Mouse (Mus musculus): Measurements from ENCODE around the gene Rps6ka2. TPM values are rescaled to one million over a fixed set of nuclear protein-coding genes. Genes with fewer than 3 reads are reported as not detected.
"Not testable (repeated sequence)": the region's sequence is repeated elsewhere in the genome, so short reads cannot be mapped to it uniquely, and the experiment has no call there.

The Rps6ka2 gene
- polyA plus RNA-seq, 1 experiment from 2014 or later: 18.7 TPM

- Histone ChIP-seq H3K27ac (ENCODE audit: low read length) (peak overlapping the region; percentile 94), H3K4me2 (replicated peaks; ENCODE audit: low read depth, low read length) (peak overlapping the region; percentile 79), H3K36me3 (ENCODE audit: insufficient read depth, low read length) (no peaks in the 10 kb centered on the region), H3K4me3 (ENCODE audit: low read length) (peak overlapping the region; percentile 40), H3K9ac (replicated peaks; ENCODE audit: low read length) (peak overlapping the region; percentile 66), H3K9me3 (ENCODE audit: low read length) (no peaks in the 10 kb centered on the region), H3K4me1 (ENCODE audit: insufficient read depth, low read length) (peaks cover 31% of the 10 kb centered on the region), H3K27me3 (ENCODE audit: insufficient read depth, low read length) (no peaks in the 10 kb centered on the region)
- ATAC-seq (ENCODE audit: low FRiP score, low TSS enrichment): peak; percentile 57
- 8% methylated on average over 15 of the region's 15 CpGs for WGBS
Observed at GRCm38 (mm10) chr17:7168961-7169626, 821 bp upstream of the Rps6ka2 start.

GRCm38 (mm10) chr17:7170304-7171295 is 685 bp downstream of the Rps6ka2 start:
- 2% methylated on average over 43 of the region's 43 CpGs for WGBS
- H3K4me2 ChIP-seq (replicated peaks; ENCODE audit: low read depth, low read length): peak overlapping the region; percentile 69
- no peaks in the 10 kb centered on the region for H3K27me3 ChIP-seq (ENCODE audit: insufficient read depth, low read length)
- peak overlapping the region; percentile 79 for H3K9ac ChIP-seq (replicated peaks; ENCODE audit: low read length)
- ATAC-seq (ENCODE audit: low FRiP score, low TSS enrichment): peak; percentile 36
- H3K4me3 ChIP-seq (ENCODE audit: low read length): peak overlapping the region; percentile 84
- peak overlapping the region; percentile 70 for H3K27ac ChIP-seq (ENCODE audit: low read length)
- no peaks in the 10 kb centered on the region for H3K36me3 ChIP-seq (ENCODE audit: insufficient read depth, low read length)
- peaks cover 38% of the 10 kb centered on the region for H3K4me1 ChIP-seq (ENCODE audit: insufficient read depth, low read length)
- H3K9me3 ChIP-seq (ENCODE audit: low read length): no peaks in the 10 kb centered on the region

- Histone ChIP-seq H3K4me1 (ENCODE audit: insufficient read depth, low read length) (peaks cover 41% of the 10 kb centered on the region), H3K27ac (ENCODE audit: low read length) (peak overlapping the region; percentile 14; the same call in 1 of the 2 replicates), H3K4me2 (replicated peaks; ENCODE audit: low read depth, low read length) (no peak overlapping the region), H3K9me3 (ENCODE audit: low read length) (no peaks in the 10 kb centered on the region), H3K9ac (replicated peaks; ENCODE audit: low read length) (no peak overlapping the region), H3K4me3 (ENCODE audit: low read length) (no peak overlapping the region), H3K27me3 (ENCODE audit: insufficient read depth, low read length) (no peaks in the 10 kb centered on the region), H3K36me3 (ENCODE audit: insufficient read depth, low read length) (no peaks in the 10 kb centered on the region)
- WGBS: 33% methylated on average over 15 of the region's 15 CpGs
- ATAC-seq (ENCODE audit: low FRiP score, low TSS enrichment): no peak
Observed at GRCm38 (mm10) chr17:7173331-7174028, 3.6 kb downstream of the Rps6ka2 start.

GRCm38 (mm10) chr17:7175293-7175692 is 5.4 kb downstream of the Rps6ka2 start:
- Histone ChIP-seq H3K4me2 (replicated peaks; ENCODE audit: low read depth, low read length) (no peak overlapping the region), H3K4me3 (ENCODE audit: low read length) (no peak overlapping the region), H3K9me3 (ENCODE audit: low read length) (no peaks in the 10 kb centered on the region), H3K27me3 (ENCODE audit: insufficient read depth, low read length) (no peaks in the 10 kb centered on the region), H3K27ac (ENCODE audit: low read length) (no peak overlapping the region), H3K9ac (replicated peaks; ENCODE audit: low read length) (no peak overlapping the region), H3K36me3 (ENCODE audit: insufficient read depth, low read length) (no peaks in the 10 kb centered on the region), H3K4me1 (ENCODE audit: insufficient read depth, low read length) (peaks cover 37% of the 10 kb centered on the region)
- no peak for ATAC-seq (ENCODE audit: low FRiP score, low TSS enrichment)
- WGBS: 63% methylated on average over 1 of the region's 1 CpGs

GRCm38 (mm10) chr17:7176394-7176793 is 6.5 kb downstream of the Rps6ka2 start:
- H3K9me3 ChIP-seq (ENCODE audit: low read length): no peaks in the 10 kb centered on the region
- 37% methylated on average over 2 of the region's 2 CpGs for WGBS
- H3K4me2 ChIP-seq (replicated peaks; ENCODE audit: low read depth, low read length): no peak overlapping the region
- no peak overlapping the region for H3K9ac ChIP-seq (replicated peaks; ENCODE audit: low read length)
- no peaks in the 10 kb centered on the region for H3K27me3 ChIP-seq (ENCODE audit: insufficient read depth, low read length)
- H3K4me1 ChIP-seq (ENCODE audit: insufficient read depth, low read length): peaks cover 30% of the 10 kb centered on the region
- no peak for ATAC-seq (ENCODE audit: low FRiP score, low TSS enrichment)
- H3K27ac ChIP-seq (ENCODE audit: low read length): peak overlapping the region; percentile 30; the same call in 1 of the 2 replicates
- no peaks in the 10 kb centered on the region for H3K36me3 ChIP-seq (ENCODE audit: insufficient read depth, low read length)
- no peak overlapping the region for H3K4me3 ChIP-seq (ENCODE audit: low read length)

GRCm38 (mm10) chr17:7178196-7178595 is 8.3 kb downstream of the Rps6ka2 start:
- Histone ChIP-seq H3K36me3 (ENCODE audit: insufficient read depth, low read length) (no peaks in the 10 kb centered on the region), H3K4me2 (replicated peaks; ENCODE audit: low read depth, low read length) (no peak overlapping the region), H3K27ac (ENCODE audit: low read length) (no peak overlapping the region), H3K4me1 (ENCODE audit: insufficient read depth, low read length) (peaks cover 31% of the 10 kb centered on the region), H3K9ac (replicated peaks; ENCODE audit: low read length) (no peak overlapping the region), H3K4me3 (ENCODE audit: low read length) (no peak overlapping the region), H3K27me3 (ENCODE audit: insufficient read depth, low read length) (no peaks in the 10 kb centered on the region), H3K9me3 (ENCODE audit: low read length) (no peaks in the 10 kb centered on the region)
- ATAC-seq (ENCODE audit: low FRiP score, low TSS enrichment): no peak
- WGBS: 90% methylated on average over 6 of the region's 6 CpGs

- Histone ChIP-seq H3K4me2 (replicated peaks; ENCODE audit: low read depth, low read length) (no peak overlapping the region), H3K27ac (ENCODE audit: low read length) (no peak overlapping the region), H3K9ac (replicated peaks; ENCODE audit: low read length) (no peak overlapping the region), H3K36me3 (ENCODE audit: insufficient read depth, low read length) (no peaks in the 10 kb centered on the region), H3K9me3 (ENCODE audit: low read length) (no peaks in the 10 kb centered on the region), H3K4me3 (ENCODE audit: low read length) (no peak overlapping the region), H3K4me1 (ENCODE audit: insufficient read depth, low read length) (peaks cover 34% of the 10 kb centered on the region), H3K27me3 (ENCODE audit: insufficient read depth, low read length) (no peaks in the 10 kb centered on the region)
- no peak for ATAC-seq (ENCODE audit: low FRiP score, low TSS enrichment)
- WGBS: 57% methylated on average over 9 of the region's 9 CpGs
Observed at GRCm38 (mm10) chr17:7182187-7182586, 12.3 kb downstream of the Rps6ka2 start.

GRCm38 (mm10) chr17:7187037-7187436 is 17.1 kb downstream of the Rps6ka2 start:
- not testable (repeated sequence) for H3K4me3 ChIP-seq (ENCODE audit: low read length); H3K27ac ChIP-seq (ENCODE audit: low read length); H3K9me3 ChIP-seq (ENCODE audit: low read length); H3K27me3 ChIP-seq (ENCODE audit: insufficient read depth, low read length); H3K4me2 ChIP-seq (replicated peaks; ENCODE audit: low read depth, low read length); ATAC-seq (ENCODE audit: low FRiP score, low TSS enrichment); H3K9ac ChIP-seq (replicated peaks; ENCODE audit: low read length); H3K36me3 ChIP-seq (ENCODE audit: insufficient read depth, low read length)
- H3K4me1 ChIP-seq (ENCODE audit: insufficient read depth, low read length): peaks cover 17% of the 10 kb centered on the region
- 83% methylated on average over 1 of the region's 1 CpGs for WGBS

- Histone ChIP-seq H3K4me1 (ENCODE audit: insufficient read depth, low read length) (peaks cover 5% of the 10 kb centered on the region), H3K9ac (replicated peaks; ENCODE audit: low read length) (no peak overlapping the region), H3K4me3 (ENCODE audit: low read length) (no peak overlapping the region), H3K36me3 (ENCODE audit: insufficient read depth, low read length) (no peaks in the 10 kb centered on the region), H3K9me3 (ENCODE audit: low read length) (no peaks in the 10 kb centered on the region), H3K4me2 (replicated peaks; ENCODE audit: low read depth, low read length) (no peak overlapping the region), H3K27ac (ENCODE audit: low read length) (no peak overlapping the region), H3K27me3 (ENCODE audit: insufficient read depth, low read length) (no peaks in the 10 kb centered on the region)
- 91% methylated on average over 3 of the region's 3 CpGs for WGBS
- ATAC-seq (ENCODE audit: low FRiP score, low TSS enrichment): no peak
Observed at GRCm38 (mm10) chr17:7189425-7189824, 19.5 kb downstream of the Rps6ka2 start.
